Mouse (Mus musculus) liver, adult 2 months (tissue): ENCODE results near the gene Pan2. TPM values are rescaled to one million over a fixed set of nuclear protein-coding genes. Genes with fewer than 3 reads are reported as not detected.

ENCODE experiments used
- DNase-seq: peaks from one replicate; pipeline ENCODE4 v3.0.0-alpha.2; 2011; ENCODE audit warnings: low read depth, low spot score; ENCODE audit errors: extremely low read depth
- H3K27ac ChIP-seq: fragments of 200-500 bp; replicated peaks from 2 replicates; pipeline ENCODE4 v1.5.1; 2012; ENCODE audit warnings: low read depth, mild to moderate bottlenecking, control low read depth, inconsistent platforms, low read length; ENCODE audit not compliant: insufficient read depth
- H3K27me3 ChIP-seq: fragments of 200-500 bp; 2 replicates; pipeline ENCODE4 v1.6.1; 2012; ENCODE audit warnings: mild to moderate bottlenecking, moderate library complexity, low read length, inconsistent platforms; ENCODE audit not compliant: control insufficient read depth, insufficient read depth
- H3K36me3 ChIP-seq: fragments of 200-500 bp; 2 replicates; pipeline ENCODE4 v1.6.1; 2012; ENCODE audit warnings: low read length, inconsistent platforms; ENCODE audit not compliant: control insufficient read depth, insufficient read depth
- H3K4me1 ChIP-seq: fragments of 200-500 bp; 2 replicates; pipeline ENCODE4 v1.6.1; 2011; ENCODE audit warnings: low read length; ENCODE audit not compliant: control insufficient read depth, insufficient read depth
- H3K4me3 ChIP-seq: fragments of 200-500 bp; 2 replicates; pipeline ENCODE4 v1.5.1; 2011; ENCODE audit warnings: low read depth, mild to moderate bottlenecking, control low read depth, low read length, moderate library complexity; ENCODE audit not compliant: insufficient read depth
- H3K79me2 ChIP-seq: fragments of 200-500 bp; 2 replicates; pipeline ENCODE4 v1.6.1; 2012; ENCODE audit warnings: inconsistent platforms, mild to moderate bottlenecking, low read length, moderate library complexity; ENCODE audit not compliant: control insufficient read depth, insufficient read depth
- H3K9ac ChIP-seq: fragments of 200-500 bp; 2 replicates; pipeline ENCODE4 v1.6.1; 2012; ENCODE audit warnings: low read depth, mild to moderate bottlenecking, control low read depth, inconsistent platforms, low read length
- CTCF ChIP-seq: fragments of 200-500 bp; IDR thresholded peaks from 2 replicates; pipeline ENCODE4 v1.5.1; 2011; ENCODE audit warnings: low read depth, low read length, control low read depth
- POLR2A ChIP-seq: fragments of 200-500 bp; IDR thresholded peaks from 2 replicates; pipeline ENCODE4 v1.6.1; 2011; ENCODE audit warnings: low read length, control low read depth; ENCODE audit not compliant: insufficient read depth; ENCODE audit errors: extremely low read depth
- WGBS: fragments of 180-500 bp; shearing (Covaris S2); methylation state at CpG from one replicate; pipeline ENCODE4 v1.1.7; 2018; 5-methylcytosine and 5-hydroxymethylcytosine counted together
- polyA plus RNA-seq: library from polyadenylated mRNA; depleted of rRNA; stranded (reverse); fragments of >200 nt; gene quantifications from 2 replicates; pipeline ENCODE4 v1.2.3, GENCODE M21; 2012; rRNA removed
- total RNA-seq: library from RNA; depleted of rRNA; stranded (reverse); fragments of >200 nt; gene quantifications from 2 replicates; pipeline ENCODE4 v1.2.3, GENCODE M21; 2014; rRNA removed

Gene Pan2
- total and polyA plus RNA-seq, 2 experiments = 9.1 to 20.3 TPM

- H3K4me3 ChIP-seq = no peak overlapping the region
These were observed 66.5 kb downstream of the Pan2 start for GRCm38 (mm10) chr10:128369599-128369998.

GRCm38 (mm10) chr10:128370021-128370420, 66.9 kb downstream of the Pan2 start:
- DNase-seq = no peak
- H3K27ac ChIP-seq = no peak overlapping the region
- H3K4me3 ChIP-seq = no peak overlapping the region
- TF ChIP-seq CTCF (no peak), POLR2A (no peak)
- H3K36me3 ChIP-seq = no peaks in the 10 kb centered on the region
- H3K27me3 ChIP-seq = no peaks in the 10 kb centered on the region
- no peak overlapping the region for H3K9ac ChIP-seq
- peaks cover 13% of the 10 kb centered on the region for H3K4me1 ChIP-seq
- H3K79me2 ChIP-seq = peaks cover 5% of the 10 kb centered on the region; the same call in 1 of the 2 replicates
- WGBS = 77% methylated on average over 6 of the region's 6 CpGs

More at GRCm38 (mm10) chr10:128369599-128369998, 66.5 kb downstream of the Pan2 start:
- no peak for TF ChIP-seq POLR2A
- no peak for TF ChIP-seq CTCF
- H3K79me2 ChIP-seq = peaks cover 5% of the 10 kb centered on the region; the same call in 1 of the 2 replicates
- 45% methylated on average over 6 of the region's 6 CpGs for WGBS
- H3K36me3 ChIP-seq = no peaks in the 10 kb centered on the region
- no peak for DNase-seq
- peak overlapping the region; percentile 84 for H3K27ac ChIP-seq
- H3K27me3 ChIP-seq = no peaks in the 10 kb centered on the region
- H3K9ac ChIP-seq = peak overlapping the region; percentile 89
- H3K4me1 ChIP-seq = peaks cover 13% of the 10 kb centered on the region

GRCm38 (mm10) chr10:128370601-128371000, 67.5 kb downstream of the Pan2 start:
- 69% methylated on average over 4 of the region's 4 CpGs for whole genome bisulfite sequencing
- Histone ChIP-seq H3K27ac (no peak overlapping the region), H3K27me3 (no peaks in the 10 kb centered on the region), H3K4me3 (no peak overlapping the region), H3K36me3 (no peaks in the 10 kb centered on the region), H3K79me2 (peaks cover 3% of the 10 kb centered on the region; the same call in 1 of the 2 replicates), H3K9ac (no peak overlapping the region), H3K4me1 (peaks cover 13% of the 10 kb centered on the region)
- TF ChIP-seq POLR2A = no peak
- no peak for TF ChIP-seq CTCF
- no peak for DNase-seq

Other genes starting within 250 kb of the Pan2 start
- gene Ptges3, start 244.4 kb upstream of the Pan2 start, total RNA-seq = 90.4 and 97.3 TPM in 2 replicates
- gene Ptges3, start 244.4 kb upstream of the Pan2 start, polyA plus RNA-seq = 24.8 and 30.9 TPM in 2 replicates
- 1,653 and 1,721 TPM in 2 replicates for gene Atp5b, start 220.1 kb upstream of the Pan2 start, total RNA-seq
- gene Atp5b, start 220.1 kb upstream of the Pan2 start, polyA plus RNA-seq = 2,471 and 2,841 TPM in 2 replicates
- 6.6 and 9.1 TPM in 2 replicates for gene Baz2a, start 211.8 kb upstream of the Pan2 start, total RNA-seq
- 9.7 and 12.3 TPM in 2 replicates for gene Baz2a, start 211.8 kb upstream of the Pan2 start, polyA plus RNA-seq
- 8.0 and 9.6 TPM in 2 replicates for gene Rbms2, start 123.0 kb upstream of the Pan2 start, total RNA-seq
- gene Rbms2, start 123.0 kb upstream of the Pan2 start, polyA plus RNA-seq = 21.2 and 23.2 TPM in 2 replicates
- gene Gls2, start 108.9 kb upstream of the Pan2 start, total RNA-seq = 485 and 986 TPM in 2 replicates
- gene Gls2, start 108.9 kb upstream of the Pan2 start, polyA plus RNA-seq = 1,667 and 2,920 TPM in 2 replicates
- 20.8 and 21.1 TPM in 2 replicates for gene Spryd4, start 91.5 kb upstream of the Pan2 start, total RNA-seq
- gene Spryd4, start 91.5 kb upstream of the Pan2 start, polyA plus RNA-seq = 30.2 and 33.1 TPM in 2 replicates
- gene Mip, start 77.5 kb upstream of the Pan2 start, total RNA-seq = not detected in 2 replicates
- gene Mip, start 77.5 kb upstream of the Pan2 start, polyA plus RNA-seq = not detected in 2 replicates
- 1.6 and 1.7 TPM in 2 replicates for gene Timeless, start 71.3 kb upstream of the Pan2 start, total RNA-seq
- gene Timeless, start 71.3 kb upstream of the Pan2 start, polyA plus RNA-seq = 0.75 and 1.1 TPM in 2 replicates
- 201 and 227 TPM in 2 replicates for gene Apon, start 49.2 kb upstream of the Pan2 start, total RNA-seq
- 446 and 456 TPM in 2 replicates for gene Apon, start 49.2 kb upstream of the Pan2 start, polyA plus RNA-seq
- gene Apof, start 34.7 kb upstream of the Pan2 start, total RNA-seq = 1,199 and 1,422 TPM in 2 replicates
- 2,021 and 2,079 TPM in 2 replicates for gene Apof, start 34.7 kb upstream of the Pan2 start, polyA plus RNA-seq
- gene Stat2, start 32.8 kb upstream of the Pan2 start, total RNA-seq = 17.0 and 17.6 TPM in 2 replicates
- 26.3 and 46.6 TPM in 2 replicates for gene Stat2, start 32.8 kb upstream of the Pan2 start, polyA plus RNA-seq
- not detected in 2 replicates for gene Il23a, start 4.6 kb upstream of the Pan2 start, total RNA-seq
- not detected in 2 replicates for gene Il23a, start 4.6 kb upstream of the Pan2 start, polyA plus RNA-seq
- 89.5 and 107 TPM in 2 replicates for gene Cnpy2, start 19.1 kb downstream of the Pan2 start, total RNA-seq
- gene Cnpy2, start 19.1 kb downstream of the Pan2 start, polyA plus RNA-seq = 69.0 and 72.0 TPM in 2 replicates
- 57.1 and 60.1 TPM in 2 replicates for gene Cs, start 34.4 kb downstream of the Pan2 start, total RNA-seq
- gene Cs, start 34.4 kb downstream of the Pan2 start, polyA plus RNA-seq = 99.6 and 115 TPM in 2 replicates
- gene Coq10a, start 65.7 kb downstream of the Pan2 start, total RNA-seq = 19.9 and 20.7 TPM in 2 replicates
- 57.9 and 65.7 TPM in 2 replicates for gene Coq10a, start 65.7 kb downstream of the Pan2 start, polyA plus RNA-seq
- 5.6 and 9.3 TPM in 2 replicates for gene Ankrd52, start 73.8 kb downstream of the Pan2 start, total RNA-seq
- gene Ankrd52, start 73.8 kb downstream of the Pan2 start, polyA plus RNA-seq = 11.8 and 14.8 TPM in 2 replicates
- gene Slc39a5, start 97.9 kb downstream of the Pan2 start, total RNA-seq = 2.4 and 3.2 TPM in 2 replicates
- 2.0 and 8.9 TPM in 2 replicates for gene Slc39a5, start 97.9 kb downstream of the Pan2 start, polyA plus RNA-seq
- 12.9 and 17.0 TPM in 2 replicates for gene Nabp2, start 108.2 kb downstream of the Pan2 start, total RNA-seq
- 22.3 and 27.9 TPM in 2 replicates for gene Nabp2, start 108.2 kb downstream of the Pan2 start, polyA plus RNA-seq
- 5.1 and 6.6 TPM in 2 replicates for gene Rnf41, start 108.3 kb downstream of the Pan2 start, total RNA-seq
- 5.9 TPM in 2 replicates for gene Rnf41, start 108.3 kb downstream of the Pan2 start, polyA plus RNA-seq
- 13.8 and 21.9 TPM in 2 replicates for gene Smarcc2, start 155.9 kb downstream of the Pan2 start, total RNA-seq
- gene Smarcc2, start 155.9 kb downstream of the Pan2 start, polyA plus RNA-seq = 63.1 and 64.5 TPM in 2 replicates
- 477 and 556 TPM in 2 replicates for gene Myl6, start 190.8 kb downstream of the Pan2 start, total RNA-seq
- gene Myl6, start 190.8 kb downstream of the Pan2 start, polyA plus RNA-seq = 553 and 575 TPM in 2 replicates
- gene Myl6b, start 195.3 kb downstream of the Pan2 start, total RNA-seq = 0.28 and 0.47 TPM in 2 replicates
- 1.1 and 1.6 TPM in 2 replicates for gene Myl6b, start 195.3 kb downstream of the Pan2 start, polyA plus RNA-seq
- gene Esyt1, start 222.5 kb downstream of the Pan2 start, total RNA-seq = 7.9 and 10.7 TPM in 2 replicates
- 9.2 and 12.8 TPM in 2 replicates for gene Esyt1, start 222.5 kb downstream of the Pan2 start, polyA plus RNA-seq
- gene Zc3h10, start 244.4 kb downstream of the Pan2 start, total RNA-seq = 3.2 and 4.4 TPM in 2 replicates
- gene Zc3h10, start 244.4 kb downstream of the Pan2 start, polyA plus RNA-seq = 6.8 and 8.1 TPM in 2 replicates
- gene Rpl41, start 246.0 kb downstream of the Pan2 start, total RNA-seq = 921 and 1,015 TPM in 2 replicates
- 794 TPM in 2 replicates for gene Rpl41, start 246.0 kb downstream of the Pan2 start, polyA plus RNA-seq